Mouse (Mus musculus) yolk sac, embryonic 10.5 days (tissue): Measurements from ENCODE around the gene Plekhg4.

ENCODE experiments used
- DNase-seq: peaks from one replicate; pipeline ENCODE4 v3.0.0-alpha.2; 2017; ENCODE audit warnings: low spot score

The Plekhg4 gene

GRCm38 (mm10) chr8:105349096-105349771 is 23.8 kb upstream of the Plekhg4 start:
- DNase-seq: peak; percentile 47

GRCm38 (mm10) chr8:105350186-105350585 is 22.9 kb upstream of the Plekhg4 start:
- no peak for DNase-seq

GRCm38 (mm10) chr8:105353583-105354135 is 19.4 kb upstream of the Plekhg4 start:
- no peak for DNase-seq

- no peak for DNase-seq
Observed at GRCm38 (mm10) chr8:105354549-105354948, 18.5 kb upstream of the Plekhg4 start.

- DNase-seq: peak; percentile 56
Observed at GRCm38 (mm10) chr8:105355179-105356024, 17.7 kb upstream of the Plekhg4 start.

GRCm38 (mm10) chr8:105356681-105357080 is 16.4 kb upstream of the Plekhg4 start:
- DNase-seq: no peak

GRCm38 (mm10) chr8:105359208-105359607 is 13.9 kb upstream of the Plekhg4 start:
- DNase-seq: no peak

GRCm38 (mm10) chr8:105359646-105360045 is 13.4 kb upstream of the Plekhg4 start:
- DNase-seq: no peak

GRCm38 (mm10) chr8:105361751-105362702 is 11.0 kb upstream of the Plekhg4 start:
- no peak for DNase-seq

- DNase-seq: no peak
Observed at GRCm38 (mm10) chr8:105367107-105367506, 6.0 kb upstream of the Plekhg4 start.

- no peak for DNase-seq
Observed at GRCm38 (mm10) chr8:105372473-105372872, 601 bp upstream of the Plekhg4 start.

- no peak for DNase-seq
Observed at GRCm38 (mm10) chr8:105374513-105374966, 1.5 kb downstream of the Plekhg4 start.

- no peak for DNase-seq
Observed at GRCm38 (mm10) chr8:105378673-105379072, 5.6 kb downstream of the Plekhg4 start.

GRCm38 (mm10) chr8:105380308-105380707 is 7.2 kb downstream of the Plekhg4 start:
- no peak for DNase-seq

GRCm38 (mm10) chr8:105384070-105384469 is 11.0 kb downstream of the Plekhg4 start:
- no peak for DNase-seq

GRCm38 (mm10) chr8:105387151-105387550 is 14.1 kb downstream of the Plekhg4 start:
- DNase-seq: no peak

- DNase-seq: no peak
Observed at GRCm38 (mm10) chr8:105389096-105389495, 16.0 kb downstream of the Plekhg4 start.

GRCm38 (mm10) chr8:105393089-105393787 is 20.2 kb downstream of the Plekhg4 start:
- no peak for DNase-seq

GRCm38 (mm10) chr8:105393915-105394314 is 20.8 kb downstream of the Plekhg4 start:
- no peak for DNase-seq

GRCm38 (mm10) chr8:105397747-105398146 is 24.7 kb downstream of the Plekhg4 start:
- DNase-seq: no peak

- DNase-seq: no peak
Observed at GRCm38 (mm10) chr8:105400016-105400415, 26.9 kb downstream of the Plekhg4 start.
